26 mouse cellular contexts compared by ENCODE assay signal in the genomic region with DNA sequence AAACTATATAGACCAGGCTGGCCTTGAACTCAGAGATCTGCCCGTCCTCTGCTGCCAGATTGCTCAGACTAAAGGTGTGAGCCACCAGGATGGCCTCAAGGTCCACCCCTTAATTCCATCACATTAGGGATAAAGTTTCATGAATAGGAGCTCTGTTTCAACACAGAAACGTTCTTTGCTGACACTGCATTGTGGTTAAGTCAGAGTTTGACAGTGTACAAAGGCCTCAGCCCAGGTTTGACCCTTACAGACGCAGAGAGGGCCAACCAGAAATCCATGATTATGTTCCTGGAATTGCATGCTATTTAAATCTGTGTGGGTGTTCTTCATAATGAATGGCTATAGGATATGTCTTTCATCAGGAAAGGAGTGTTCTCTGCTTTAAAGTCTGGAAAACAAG.
"Had no signal": no experiment of that assay in that cellular context is flagged by ENCODE, and none has a peak within 500 bp of the region (broad histone marks: within the 10 kb centered on the region; RNA-seq: fewer than 3 reads in every experiment).

No protein-coding gene starts in this region.

- H3K4me1 ChIP-seq: heart, embryonic 10.5 days; heart, embryonic 12.5 days; hindbrain, embryonic 12.5 days; intestine, embryonic 15.5 days had no signal

- H3K9me3 ChIP-seq: heart, embryonic 10.5 days; heart, embryonic 12.5 days; hindbrain, embryonic 10.5 days; hindbrain, embryonic 12.5 days; intestine, embryonic 15.5 days; limb, embryonic 13.5 days; limb, embryonic 15.5 days; liver, embryonic 15.5 days had no signal

- DNase-seq: gastrocnemius, adult 2 months; gastrocnemius, postnatal 10 days; gastrocnemius, postnatal 25 days; heart, adult 18-20 months; heart, postnatal 10 days; heart, postnatal 4 days; kidney, adult 18-20 months; kidney, adult 8-10 months; kidney, postnatal 10 days; kidney, postnatal 25 days; kidney, postnatal 4 days; layer of hippocampus, postnatal 36 days; left cerebral cortex, postnatal 4 days had no signal

- H3K27ac ChIP-seq: gastrocnemius, adult 2 months; heart, embryonic 10.5 days; hindbrain, embryonic 10.5 days; hindbrain, embryonic 12.5 days; hindbrain, embryonic 14.5 days; intestine, embryonic 15.5 days; layer of hippocampus, adult 2 months; limb, embryonic 13.5 days; limb, embryonic 15.5 days had no signal

- H3K4me3 ChIP-seq: gastrocnemius, adult 2 months; heart, embryonic 10.5 days; heart, embryonic 12.5 days; hindbrain, embryonic 10.5 days; hindbrain, embryonic 12.5 days; intestine, embryonic 15.5 days; layer of hippocampus, adult 2 months; limb, embryonic 13.5 days; limb, embryonic 15.5 days; liver, embryonic 15.5 days had no signal

- H3K27me3 ChIP-seq: heart, embryonic 12.5 days; hindbrain, embryonic 12.5 days; intestine, embryonic 15.5 days; limb, embryonic 13.5 days; limb, embryonic 15.5 days; liver, embryonic 15.5 days had no signal

- H3K4me2 ChIP-seq: heart, embryonic 12.5 days; hindbrain, embryonic 12.5 days; hindbrain, embryonic 14.5 days; intestine, embryonic 15.5 days; limb, embryonic 13.5 days; limb, embryonic 15.5 days; liver, embryonic 15.5 days had no signal

- ATAC-seq: hindbrain, embryonic 16.5 days; inflammation-experienced regulatory T-cells, adult 6 months; intestine, embryonic 15.5 days; intestine, postnatal 0 days had no signal

- H3K9ac ChIP-seq: heart, embryonic 12.5 days; hindbrain, embryonic 12.5 days; hindbrain, embryonic 14.5 days; intestine, embryonic 15.5 days; limb, embryonic 13.5 days; limb, embryonic 15.5 days; liver, embryonic 15.5 days had no signal
